Mouse (Mus musculus) CD4-positive, CD25-positive, alpha-beta regulatory T cell, adult 4 months (primary cell): Measurements from ENCODE around the gene Otof. TPM values are rescaled to one million over a fixed set of nuclear protein-coding genes. Genes with fewer than 3 reads are reported as not detected.

Source experiments
- ATAC-seq: one replicate; pipeline ENCODE4 v1.8.0; 2017
- polyA plus RNA-seq, 2 experiments: library from polyadenylated mRNA; unstranded; fragments of 100-300 nt; shearing (Covaris generic); gene quantifications; one replicate each; pipeline ENCODE4 v1.2.1; 2017

Gene Otof
- polyA plus RNA-seq, 2 experiments from 2014 or later = not detected

- ATAC-seq = no peak
These were observed 38.0 kb downstream of the Otof start for GRCm38 (mm10) chr5:30423572-30424244.

GRCm38 (mm10) chr5:30423121-30423520 is 38.6 kb downstream of the Otof start:
- no peak for ATAC-seq

- no peak for ATAC-seq
These were observed 45.1 kb downstream of the Otof start for GRCm38 (mm10) chr5:30416665-30417064.

- no peak for ATAC-seq
These were observed 45.9 kb downstream of the Otof start for GRCm38 (mm10) chr5:30415876-30416275.

DNA sequence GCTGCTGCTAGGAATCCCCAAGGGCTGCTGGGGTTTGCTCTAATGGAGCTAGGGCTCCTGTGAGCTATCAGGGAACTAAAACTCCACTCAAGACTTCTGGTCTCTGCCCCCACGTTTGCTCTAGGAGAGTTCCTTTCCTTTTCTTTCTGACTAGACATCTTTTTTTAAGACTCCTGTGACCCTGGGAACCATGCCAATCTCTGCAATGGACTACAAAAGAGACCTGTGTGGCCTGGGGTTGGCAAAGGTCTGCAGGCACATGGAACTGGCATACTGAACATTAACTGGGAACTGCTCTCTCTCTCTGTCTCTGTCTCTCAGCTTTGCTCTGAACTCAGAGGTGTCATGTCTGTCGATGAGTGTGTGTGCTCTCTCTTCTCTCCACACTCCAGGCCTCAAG is 46.4 kb downstream of the Otof start:
- no peak for ATAC-seq

- no peak for ATAC-seq
These were observed 50.2 kb downstream of the Otof start for GRCm38 (mm10) chr5:30411524-30411923.

DNA sequence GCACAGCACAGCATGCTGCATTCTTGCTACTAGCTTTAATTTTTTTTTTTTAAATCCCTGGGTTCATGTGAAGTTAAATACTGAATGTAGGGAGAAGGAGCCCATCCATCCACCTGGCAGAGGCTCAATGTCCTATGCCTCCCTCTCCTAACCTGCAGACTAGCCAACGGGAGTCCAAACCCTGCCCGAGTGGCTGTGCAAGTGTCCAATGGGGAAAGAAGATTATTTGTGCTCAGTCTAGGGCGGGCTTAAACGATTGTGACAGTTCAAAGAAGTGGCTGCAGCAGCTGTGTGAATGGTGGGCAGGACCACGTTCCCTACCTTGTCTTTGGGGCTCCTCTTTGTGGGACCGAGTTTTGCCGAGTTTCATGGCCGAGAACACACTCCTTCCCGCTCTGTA is 54.9 kb downstream of the Otof start:
- ATAC-seq = no peak

DNA sequence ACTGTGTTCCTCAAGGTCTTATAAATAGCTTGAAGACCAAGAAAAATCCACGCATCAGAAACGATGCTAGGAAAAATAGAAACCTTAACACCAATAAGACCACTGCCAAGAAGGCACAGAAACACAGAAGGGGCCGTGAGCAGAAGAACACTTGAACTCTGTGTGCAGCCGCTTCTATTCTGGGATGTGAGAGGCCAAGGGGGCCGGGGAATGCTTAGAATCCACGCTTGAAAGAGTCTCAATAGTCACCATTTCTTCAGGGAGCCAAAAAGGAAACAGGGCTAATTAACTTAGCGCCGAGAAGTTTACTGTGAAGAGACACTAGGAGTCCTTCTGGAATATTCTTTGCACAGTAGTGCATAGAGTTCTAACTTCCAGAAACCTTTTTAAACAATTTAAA is 60.6 kb downstream of the Otof start:
- no peak for ATAC-seq

DNA sequence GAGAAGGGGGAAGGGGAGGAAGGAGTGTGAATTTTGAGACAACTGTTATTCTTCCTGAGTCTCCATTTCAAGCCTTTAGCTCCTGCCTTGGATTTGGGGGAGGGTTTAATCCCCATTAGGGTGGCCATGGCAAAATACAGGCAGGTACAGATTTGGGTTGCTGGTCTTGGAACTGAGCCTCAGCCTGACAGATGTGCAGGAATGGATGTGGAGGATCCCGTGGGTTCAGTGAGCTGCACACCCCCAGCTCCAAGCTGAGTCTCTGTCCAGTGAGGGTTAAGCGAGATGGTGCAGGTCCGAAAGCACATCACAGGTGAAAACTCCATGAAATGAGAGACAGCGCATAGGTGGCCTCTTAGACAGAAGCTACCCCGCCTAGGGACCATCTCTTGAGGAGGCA is 61.2 kb downstream of the Otof start:
- no peak for ATAC-seq

GRCm38 (mm10) chr5:30391473-30391872 is 70.3 kb downstream of the Otof start:
- ATAC-seq = no peak

DNA sequence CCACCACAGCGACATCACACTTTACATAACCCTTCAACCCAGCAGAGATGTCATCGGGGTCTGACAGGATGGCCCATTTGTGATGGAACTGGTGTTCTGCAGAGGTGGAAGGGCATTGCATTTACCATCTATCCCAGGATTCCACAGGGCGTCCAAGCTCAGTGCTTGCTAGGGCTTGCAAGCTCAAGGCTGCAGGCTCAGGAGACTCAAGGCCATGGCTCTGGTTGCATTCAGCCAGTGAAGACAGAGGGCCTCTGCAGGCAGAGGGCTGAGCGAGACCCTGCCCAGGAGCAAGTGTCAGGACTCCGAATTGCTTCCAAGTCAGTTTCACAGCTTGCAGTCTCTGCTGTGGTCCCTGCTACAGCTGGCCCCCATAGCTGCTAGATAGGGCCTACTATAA is 71.9 kb downstream of the Otof start:
- ATAC-seq = no peak

- no peak for ATAC-seq
These were observed 74.0 kb downstream of the Otof start for GRCm38 (mm10) chr5:30387726-30388125.

DNA sequence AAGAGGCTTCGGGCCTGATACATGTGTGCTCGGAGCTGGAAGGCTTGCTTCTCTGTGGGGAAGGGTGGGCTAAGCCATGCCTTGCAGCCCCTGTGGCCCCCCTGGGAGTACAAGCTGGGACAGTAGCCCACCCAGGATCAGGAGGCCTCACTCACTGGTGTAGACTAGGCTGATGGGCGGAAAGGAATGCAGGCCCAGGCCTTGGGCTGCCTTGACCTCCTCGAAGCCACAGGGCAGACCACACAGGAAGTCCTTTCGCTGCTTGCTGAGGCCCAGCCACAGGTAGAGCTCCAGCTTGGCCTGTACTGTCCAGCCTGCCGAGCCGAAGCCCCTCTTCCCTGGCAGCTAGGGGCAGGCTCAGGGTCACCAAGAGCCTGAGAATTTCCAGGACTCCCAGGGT is 78.9 kb downstream of the Otof start:
- ATAC-seq = no peak

DNA sequence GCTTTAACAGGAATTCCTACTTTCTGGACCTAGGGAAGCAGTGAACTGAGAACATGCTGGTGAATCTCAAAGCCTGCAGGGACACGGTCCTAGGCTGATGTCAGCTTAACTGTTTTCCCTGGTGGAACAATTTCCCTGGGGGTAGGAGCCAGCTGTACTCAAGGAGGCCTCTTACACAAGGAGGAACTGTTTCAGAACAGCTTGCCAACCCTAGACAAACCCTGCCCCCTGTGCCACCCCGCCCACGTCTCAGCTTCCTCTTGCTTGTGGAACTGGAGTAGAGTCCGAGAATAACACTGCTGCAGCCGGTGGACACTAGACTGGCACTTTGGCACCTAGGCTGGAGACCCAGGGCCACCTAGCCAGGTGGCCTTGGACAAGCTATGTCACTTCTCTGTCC is 92.3 kb downstream of the Otof start:
- no peak for ATAC-seq

DNA sequence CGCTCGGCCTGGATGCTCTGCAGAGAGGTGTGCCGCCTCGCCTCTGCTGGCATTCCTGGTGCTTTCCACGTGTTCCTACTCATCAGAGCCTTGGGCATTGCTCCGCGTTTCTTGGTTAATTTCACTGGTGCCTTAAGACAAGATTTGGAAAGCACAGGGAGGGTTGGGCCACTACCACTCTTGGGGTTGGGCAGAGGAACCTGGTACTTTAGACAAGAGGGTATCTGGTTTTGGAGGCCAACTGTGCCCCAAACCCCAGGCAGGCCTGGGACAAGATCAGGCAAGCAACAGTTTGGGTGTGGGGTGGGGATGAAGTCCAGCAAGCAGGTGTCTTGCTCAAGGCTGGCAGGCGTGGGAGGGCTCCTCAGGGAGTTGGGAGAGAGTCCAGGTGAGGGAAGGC is 94.3 kb downstream of the Otof start:
- ATAC-seq = no peak

DNA sequence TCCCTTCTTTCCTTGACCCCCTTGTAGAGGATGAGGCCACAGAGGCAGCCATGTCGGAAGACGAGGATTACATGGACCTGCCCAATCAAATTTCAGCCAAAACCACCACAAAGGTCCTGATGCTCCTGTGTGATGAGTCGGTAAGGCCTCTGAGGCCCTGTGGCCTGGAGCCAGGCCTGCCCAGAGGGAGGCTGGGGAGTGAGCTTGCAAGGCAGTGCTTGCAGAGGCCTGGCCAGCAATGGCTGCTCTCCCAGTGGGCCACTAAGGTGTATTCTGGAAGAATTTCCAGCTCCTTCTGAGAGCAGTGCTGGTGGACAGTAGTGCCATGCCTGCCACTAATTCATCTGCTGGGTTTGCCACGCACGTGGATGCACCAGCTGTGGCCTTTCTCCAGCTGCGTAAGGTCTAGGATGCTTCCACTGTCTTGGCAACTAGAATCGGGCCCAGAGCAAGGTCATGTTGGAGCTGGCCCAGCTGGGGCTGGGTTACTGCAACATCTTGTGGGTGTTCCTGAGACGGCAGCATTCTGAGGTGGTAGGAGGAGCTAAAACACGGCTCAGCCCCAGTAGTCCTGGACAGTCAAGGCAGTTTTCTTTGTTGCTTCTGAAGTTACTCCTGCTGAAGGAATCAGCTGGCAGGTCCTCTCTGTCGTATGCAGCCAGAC is 103.2 kb downstream of the Otof start:
- no peak for ATAC-seq

DNA sequence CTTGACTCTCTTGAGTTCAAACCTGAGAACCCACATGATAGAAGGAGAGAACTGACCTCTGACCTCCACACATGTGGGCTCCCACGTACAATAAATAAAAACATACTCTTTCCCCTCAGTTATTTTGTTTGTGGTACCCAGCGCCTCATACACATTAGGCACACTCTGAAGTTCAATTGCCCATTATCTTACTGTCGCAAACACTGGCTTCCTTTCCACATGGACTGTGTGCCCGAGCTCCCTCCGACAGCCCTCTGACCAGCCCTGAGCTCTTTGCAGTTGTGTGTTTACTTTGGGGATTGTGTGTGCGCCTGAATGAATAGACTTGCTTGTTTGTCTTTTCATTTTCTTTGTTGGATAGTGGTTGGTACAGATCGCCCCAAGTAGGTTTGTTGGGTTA is 105.1 kb downstream of the Otof start:
- no peak for ATAC-seq

DNA sequence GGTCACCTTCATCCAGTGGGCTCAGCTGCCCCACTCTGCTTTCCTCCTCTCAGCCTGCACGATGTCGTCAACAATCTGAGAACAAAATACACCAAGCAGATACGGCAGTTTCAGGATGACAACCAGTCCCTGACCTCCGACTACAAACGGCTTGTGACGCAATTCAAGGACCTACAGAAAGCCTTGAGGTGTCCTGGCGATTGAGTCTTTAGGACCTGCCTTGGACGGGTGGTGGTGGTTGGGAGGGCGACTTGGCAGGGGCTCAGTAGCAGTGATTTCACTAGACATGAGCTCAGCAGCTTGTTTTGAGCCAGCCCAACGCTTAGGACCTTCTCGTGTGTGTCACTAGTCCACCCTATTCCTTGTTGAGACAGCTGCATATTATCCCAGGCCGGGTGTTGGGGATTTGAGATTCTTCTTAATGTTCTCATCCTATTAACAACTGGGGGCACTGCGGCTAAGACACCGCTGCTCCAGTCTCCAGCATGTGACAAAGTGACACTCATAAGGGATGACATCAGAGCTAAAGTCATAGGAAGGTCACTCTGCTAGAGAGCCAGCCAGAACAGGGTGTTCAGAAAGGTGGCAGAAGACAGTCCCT is 106.1 kb downstream of the Otof start:
- no peak for ATAC-seq

DNA sequence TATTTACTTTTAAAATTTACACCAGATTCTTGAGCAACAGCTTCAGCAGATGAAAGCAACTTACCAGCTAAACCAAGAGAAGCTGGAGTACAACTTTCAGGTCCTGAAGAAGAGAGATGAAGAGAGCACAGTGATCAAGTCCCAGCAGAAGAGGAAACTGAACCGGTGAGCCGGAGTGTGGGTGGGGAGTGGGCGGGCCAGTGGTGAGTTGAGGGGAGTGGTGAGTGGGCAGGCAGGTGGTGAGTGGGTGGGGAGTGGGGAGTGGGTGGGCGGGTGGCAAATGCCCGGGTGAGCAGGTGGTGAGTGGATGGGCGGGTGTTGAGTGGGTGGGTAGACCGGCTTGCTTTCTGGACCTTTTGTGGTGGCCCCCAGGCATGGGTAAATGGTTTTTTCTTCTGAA is 106.6 kb downstream of the Otof start:
- no peak for ATAC-seq

DNA sequence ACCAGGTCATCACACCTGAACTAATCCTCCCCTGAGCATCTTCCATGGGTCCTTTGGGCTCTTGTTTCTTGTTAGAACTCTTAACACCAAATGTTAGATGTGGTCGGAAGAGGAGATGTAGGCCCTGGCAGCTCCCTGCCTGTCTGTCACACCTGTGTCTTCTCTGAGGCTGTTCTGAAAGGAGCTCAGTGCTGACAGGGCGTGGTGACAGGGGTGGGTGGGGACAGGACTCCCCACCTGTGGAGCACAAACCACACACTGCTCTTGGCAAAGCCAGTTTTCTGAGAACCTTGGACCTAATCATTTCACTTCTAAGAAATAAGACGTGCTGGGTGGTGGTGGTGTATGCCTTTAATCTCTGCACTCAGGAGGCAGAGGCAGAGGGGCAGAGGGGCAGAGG is 108.1 kb downstream of the Otof start:
- peak; percentile 37 for ATAC-seq

GRCm38 (mm10) chr5:30343886-30344285 is 117.8 kb downstream of the Otof start:
- ATAC-seq = no peak

GRCm38 (mm10) chr5:30343107-30343506 is 118.6 kb downstream of the Otof start:
- ATAC-seq = peak; percentile 71

GRCm38 (mm10) chr5:30342601-30343015 is 119.1 kb downstream of the Otof start:
- ATAC-seq = no peak
